Mouse (Mus musculus) adrenal gland, adult 10 weeks (tissue): ENCODE data around the gene Gabpa. TPM values are rescaled to one million over a fixed set of nuclear protein-coding genes. Genes with fewer than 3 reads are reported as not detected.

Experiments
- polyA plus RNA-seq: library from polyadenylated mRNA; stranded (reverse); fragments of 350-450 nt; fragmentation: Illumina TruSeq; extraction: RNeasy Lipid Tissue Mini Kit (QIAGEN cat#74804); gene quantifications from one replicate; pipeline ENCODE4 v1.2.3, GENCODE M21; 2014; ENCODE audit warnings: low read depth, low replicate concordance

The Gabpa gene
- 86.2 TPM for polyA plus RNA-seq

DNA sequence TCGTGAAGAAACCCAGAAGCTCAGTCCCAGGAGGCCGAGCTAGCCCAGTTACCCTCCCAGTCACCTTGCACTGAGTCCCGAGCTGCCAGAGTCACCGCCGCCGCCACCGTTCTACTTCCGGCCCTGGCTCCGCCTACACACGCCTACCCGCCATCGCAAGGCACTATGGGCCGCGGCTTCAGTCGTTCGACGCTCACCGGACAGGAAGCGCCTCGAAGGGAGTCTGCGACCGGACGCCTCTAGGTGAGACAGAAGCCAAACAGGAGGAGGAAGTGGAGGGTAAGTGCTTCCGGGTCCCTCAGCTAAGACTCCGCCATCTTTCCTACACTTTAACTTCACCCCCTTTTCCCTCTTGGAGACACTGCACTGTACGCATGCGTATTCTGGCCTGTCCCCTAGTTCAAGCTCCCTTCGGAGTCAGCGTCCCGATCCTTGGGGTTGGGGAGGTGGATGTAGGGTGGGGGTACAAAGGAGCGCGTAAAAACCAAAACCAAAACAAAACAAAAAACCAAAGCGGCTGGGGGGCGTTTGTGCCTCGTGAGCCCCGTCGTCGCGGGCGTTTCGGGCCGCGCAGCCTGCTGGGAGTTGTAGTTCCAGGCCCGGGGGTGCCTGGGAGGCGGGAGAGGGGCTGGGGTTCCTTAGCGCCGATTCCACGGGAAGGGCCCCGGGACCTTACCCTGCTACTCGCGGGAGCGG is at the start of gene Gabpa:
Gene Gabpa (plus strand): TSS at position 181 of the 696 bp plus-strand sequence.

DNA sequence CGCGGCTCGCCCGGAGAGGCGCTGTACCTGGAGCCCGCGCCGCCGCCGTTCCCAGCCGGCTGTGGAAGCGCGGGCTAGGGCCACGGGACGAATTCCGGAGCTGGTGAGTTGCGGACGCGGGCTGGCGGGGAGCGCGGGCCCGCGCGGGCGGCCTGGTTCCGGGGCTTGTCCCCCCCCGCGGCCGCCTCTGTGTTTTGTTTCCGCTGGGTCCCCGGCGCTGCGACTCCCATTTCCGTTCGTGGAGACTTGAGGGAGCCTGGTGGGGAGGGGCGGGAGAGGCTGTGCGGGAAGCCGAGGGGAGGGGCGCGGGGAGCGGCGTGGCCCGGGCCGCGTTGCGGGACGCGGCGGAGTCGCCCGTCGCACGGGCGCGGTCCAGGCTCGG is 707 bp downstream of the Gabpa start, which contains the start of gene Atp5j:
Gene Atp5j (minus strand): TSS at position 185 of the 382 bp plus-strand sequence.

Other genes starting within 250 kb of the Gabpa start
- gene Mrpl39, start 99.2 kb upstream of the Gabpa start, polyA plus RNA-seq, result 59.2 TPM
- 44.4 TPM for gene Jam2, start 60.8 kb upstream of the Gabpa start, polyA plus RNA-seq
- gene Atp5j, start 700 bp downstream of the Gabpa start, polyA plus RNA-seq, result 1,714 TPM